Mouse (Mus musculus): ENCODE measurements around the gene Pid1.

DNA sequence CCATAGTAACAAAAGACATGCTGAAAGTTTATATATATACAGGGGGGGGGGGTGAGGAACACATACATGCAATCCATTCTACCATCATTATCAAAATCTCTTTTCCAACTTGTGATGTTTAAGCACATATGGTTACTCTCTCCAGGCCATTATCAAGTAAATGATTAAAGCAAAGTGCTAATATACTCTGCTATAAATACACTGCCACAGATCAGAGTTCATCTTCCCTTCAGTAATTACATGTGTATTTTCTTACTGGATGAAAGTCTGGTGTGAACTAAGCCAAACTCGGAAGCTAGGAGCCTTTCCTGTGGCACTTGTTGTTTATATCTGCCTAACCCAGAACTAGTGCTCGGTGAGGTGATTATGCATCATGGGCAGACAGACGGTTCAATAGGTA lies 3.8 kb upstream of the Pid1 start:
- TF ChIP-seq CTCF (IDR thresholded peaks at IDR 0.05; ENCODE audit: low read depth, low read length): no peak
- no peak for TF ChIP-seq POLR2A (IDR thresholded peaks at IDR 0.05; ENCODE audit: extremely low read depth, insufficient read depth, low read length)
